Mouse (Mus musculus) midbrain, embryonic 11.5 days (tissue): ENCODE measurements around the gene Igfbp6. TPM values are rescaled to one million over a fixed set of nuclear protein-coding genes. Genes with fewer than 3 reads are reported as not detected.

Source experiments
- ATAC-seq: fragments of 200-750 bp; cut with Nextera tagmentation; 2 replicates; pipeline ENCODE4 v1.8.0; 2017; ENCODE audit warnings: moderate TSS enrichment, moderate library complexity; ENCODE audit not compliant: low FRiP score
- DNase-seq: peaks from one replicate; pipeline ENCODE4 v3.0.0; 2015; ENCODE audit warnings: low spot score; ENCODE audit errors: missing footprints
- H3K27ac ChIP-seq: fragments of 300-500 bp; sonication (generic); 2 replicates; pipeline ENCODE4 v1.5.1; 2014; ENCODE audit warnings: low read depth, low read length
- H3K27me3 ChIP-seq: fragments of 300-500 bp; sonication (generic); 2 replicates; pipeline ENCODE4 v1.6.1; 2014; ENCODE audit warnings: mild to moderate bottlenecking, low read length, moderate library complexity, mixed read lengths; ENCODE audit not compliant: control insufficient read depth, insufficient read depth
- H3K36me3 ChIP-seq: fragments of 300-500 bp; sonication (generic); 2 replicates; pipeline ENCODE4 v1.6.1; 2014; ENCODE audit warnings: mild to moderate bottlenecking, low read length, moderate library complexity, mixed read lengths; ENCODE audit not compliant: control insufficient read depth, insufficient read depth
- H3K4me1 ChIP-seq: fragments of 300-500 bp; sonication (generic); 2 replicates; pipeline ENCODE4 v1.6.1; 2014; ENCODE audit warnings: low read length; ENCODE audit not compliant: control insufficient read depth, insufficient read depth
- H3K4me2 ChIP-seq: fragments of 300-500 bp; sonication (generic); 2 replicates; pipeline ENCODE4 v1.6.1; 2014; ENCODE audit warnings: mild to moderate bottlenecking, moderate library complexity
- H3K4me3 ChIP-seq: fragments of 300-500 bp; sonication (generic); 2 replicates; pipeline ENCODE4 v1.5.1; 2014; ENCODE audit warnings: low read depth, low read length
- H3K9ac ChIP-seq: fragments of 300-500 bp; sonication (generic); 2 replicates; pipeline ENCODE4 v1.6.1; 2014; ENCODE audit warnings: low read length
- H3K9me3 ChIP-seq: fragments of 300-500 bp; sonication (generic); 2 replicates; pipeline ENCODE4 v1.6.1; 2016; ENCODE audit warnings: low read length; ENCODE audit not compliant: control insufficient read depth
- WGBS: fragments of 180-500 bp; shearing (Covaris S2); extraction: QIAGEN DNeasy Blood & Tissue Kit; methylation state at CpG from one replicate; pipeline ENCODE4 v1.1.7; 2014; 5-methylcytosine and 5-hydroxymethylcytosine counted together
- polyA plus RNA-seq: library from polyadenylated mRNA; unstranded; fragments of >200 nt; fragmentation: Nextera tagmentation; extraction: Ambion mirVana; gene quantifications from 2 replicates; pipeline ENCODE4 v1.2.1, GENCODE M21; 2014

The Igfbp6 gene
- polyA plus RNA-seq, 1 experiment from 2014 or later: 0.40 TPM

DNA sequence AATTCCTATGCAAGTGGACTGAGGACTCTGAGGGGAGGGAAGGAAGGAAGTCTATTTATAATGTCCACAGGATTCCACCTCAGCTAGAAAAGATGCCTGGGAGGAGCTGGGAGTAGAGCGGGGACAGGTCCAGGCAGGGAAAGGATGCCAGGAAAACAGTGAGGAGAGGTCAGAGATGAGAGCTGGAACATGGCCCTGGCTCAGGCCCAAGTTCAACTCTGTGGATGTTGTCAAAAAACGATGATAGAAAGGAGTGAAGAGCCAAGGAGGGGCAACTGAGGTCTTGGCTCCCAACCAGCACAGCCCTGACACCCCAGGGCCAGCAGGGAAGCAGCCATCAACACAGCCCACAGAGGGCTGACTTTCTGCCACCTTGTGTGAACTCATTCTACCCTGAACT is 17.9 kb upstream of the Igfbp6 start:
- DNase-seq (no peak), ATAC-seq (no peak)
- no peak overlapping the region for H3K27ac ChIP-seq
- H3K4me1 ChIP-seq: no peaks in the 10 kb centered on the region
- WGBS: 79% methylated on average over 2 of the region's 2 CpGs
- no peak overlapping the region for H3K4me2 ChIP-seq
- H3K27me3 ChIP-seq: no peaks in the 10 kb centered on the region
- no peak overlapping the region for H3K9ac ChIP-seq
- H3K4me3 ChIP-seq: no peak overlapping the region
- H3K9me3 ChIP-seq: no peaks in the 10 kb centered on the region
- H3K36me3 ChIP-seq: peaks cover 11% of the 10 kb centered on the region

DNA sequence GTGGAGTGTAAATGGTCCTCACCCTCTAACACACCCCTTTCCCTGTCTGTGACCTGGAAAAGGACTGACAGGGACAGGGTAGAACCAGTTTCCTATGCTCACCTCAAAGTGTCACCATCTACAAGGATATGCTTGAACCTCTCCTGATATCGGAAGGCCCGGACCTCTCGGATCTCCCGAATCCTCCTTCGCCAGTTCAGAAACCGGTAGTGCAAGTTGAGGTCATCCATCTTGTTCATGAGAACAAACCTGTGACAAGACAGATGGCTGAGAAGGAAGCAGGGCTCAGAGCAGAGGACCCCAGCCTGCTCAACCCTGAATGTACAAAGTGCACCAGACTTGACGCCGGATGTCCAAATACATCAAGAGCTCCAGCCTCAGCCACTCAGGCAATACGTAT is 10.8 kb upstream of the Igfbp6 start:
- 94% methylated on average over 9 of the region's 9 CpGs for WGBS
- Histone ChIP-seq H3K36me3 (peaks cover 7% of the 10 kb centered on the region), H3K9me3 (no peaks in the 10 kb centered on the region), H3K27ac (no peak overlapping the region), H3K4me1 (peaks cover 6% of the 10 kb centered on the region), H3K4me3 (no peak overlapping the region), H3K27me3 (no peaks in the 10 kb centered on the region), H3K4me2 (no peak overlapping the region), H3K9ac (no peak overlapping the region)
- no peak for DNase-seq
- no peak for ATAC-seq

DNA sequence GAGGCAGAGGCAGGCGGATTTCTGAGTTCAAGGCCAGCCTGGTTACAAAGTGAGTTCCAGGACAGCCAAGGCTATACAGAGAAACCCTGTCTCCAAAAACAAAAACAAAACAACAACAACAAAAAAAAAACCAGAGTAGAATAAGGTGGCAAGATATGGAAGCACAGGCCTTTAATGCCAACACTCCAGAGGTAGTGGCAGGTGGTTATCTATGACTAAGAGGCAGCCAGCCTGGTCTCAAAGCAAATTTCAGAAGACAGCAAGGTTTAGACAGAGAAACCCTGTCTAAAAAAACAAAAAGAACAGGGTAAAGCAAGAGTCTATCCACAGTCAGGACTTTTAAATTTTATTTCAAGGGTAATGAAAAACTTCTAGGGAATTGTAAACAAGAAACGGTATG is 9.5 kb upstream of the Igfbp6 start:
- no peak overlapping the region for H3K4me3 ChIP-seq

DNA sequence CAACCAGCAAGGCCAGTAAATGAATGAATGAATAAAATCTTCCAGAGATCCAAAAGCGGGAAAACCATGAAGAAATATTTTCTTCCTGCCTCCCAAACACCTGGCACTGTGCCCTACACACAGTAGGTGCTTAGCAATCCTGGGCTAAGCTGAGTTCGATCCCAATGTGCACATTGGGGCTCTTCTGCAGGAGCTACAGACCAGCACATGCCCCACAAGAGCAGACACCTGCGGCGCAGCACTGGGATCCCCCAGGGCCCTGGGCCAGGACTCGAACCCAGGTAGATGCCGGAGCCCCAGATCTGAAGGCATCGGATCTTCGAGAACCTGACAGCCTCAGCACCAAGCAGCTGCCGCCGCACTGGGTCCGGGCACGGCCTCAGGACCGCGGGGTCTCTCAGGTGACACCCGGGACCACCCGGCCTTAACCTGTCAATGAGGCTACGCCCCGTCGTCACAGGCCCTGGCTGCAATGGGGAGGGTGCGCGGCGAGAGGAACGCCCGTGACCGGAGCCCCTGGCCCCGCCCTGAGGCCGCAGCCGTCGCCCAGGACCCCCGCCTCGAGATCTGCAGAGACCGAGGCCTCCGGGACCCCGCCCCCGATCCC is 8.5 kb upstream of the Igfbp6 start:
- Histone ChIP-seq H3K9ac (peak overlapping the region; percentile 77), H3K4me3 (peak overlapping the region; percentile 55), H3K27ac (peak overlapping the region; percentile 37; the same call in 1 of the 2 replicates), H3K4me2 (peak overlapping the region; percentile 72), H3K36me3 (no peaks in the 10 kb centered on the region; the same call in 1 of the 2 replicates), H3K27me3 (no peaks in the 10 kb centered on the region), H3K4me1 (peaks cover 6% of the 10 kb centered on the region), H3K9me3 (no peaks in the 10 kb centered on the region)
- WGBS: 3% methylated on average over 35 of the region's 35 CpGs
- no peak for DNase-seq
- peak; percentile 85; the same call in 1 of the 2 replicates for ATAC-seq

More for the DNA sequence above, 9.5 kb upstream of the Igfbp6 start:
- H3K36me3 ChIP-seq: peaks cover 7% of the 10 kb centered on the region
- ATAC-seq (no peak), DNase-seq (no peak)
- H3K9ac ChIP-seq: no peak overlapping the region
- no peaks in the 10 kb centered on the region for H3K9me3 ChIP-seq
- no peak overlapping the region for H3K4me2 ChIP-seq
- 92% methylated on average over 2 of the region's 2 CpGs for WGBS
- H3K27me3 ChIP-seq: no peaks in the 10 kb centered on the region
- H3K27ac ChIP-seq: no peak overlapping the region
- H3K4me1 ChIP-seq: peaks cover 6% of the 10 kb centered on the region

DNA sequence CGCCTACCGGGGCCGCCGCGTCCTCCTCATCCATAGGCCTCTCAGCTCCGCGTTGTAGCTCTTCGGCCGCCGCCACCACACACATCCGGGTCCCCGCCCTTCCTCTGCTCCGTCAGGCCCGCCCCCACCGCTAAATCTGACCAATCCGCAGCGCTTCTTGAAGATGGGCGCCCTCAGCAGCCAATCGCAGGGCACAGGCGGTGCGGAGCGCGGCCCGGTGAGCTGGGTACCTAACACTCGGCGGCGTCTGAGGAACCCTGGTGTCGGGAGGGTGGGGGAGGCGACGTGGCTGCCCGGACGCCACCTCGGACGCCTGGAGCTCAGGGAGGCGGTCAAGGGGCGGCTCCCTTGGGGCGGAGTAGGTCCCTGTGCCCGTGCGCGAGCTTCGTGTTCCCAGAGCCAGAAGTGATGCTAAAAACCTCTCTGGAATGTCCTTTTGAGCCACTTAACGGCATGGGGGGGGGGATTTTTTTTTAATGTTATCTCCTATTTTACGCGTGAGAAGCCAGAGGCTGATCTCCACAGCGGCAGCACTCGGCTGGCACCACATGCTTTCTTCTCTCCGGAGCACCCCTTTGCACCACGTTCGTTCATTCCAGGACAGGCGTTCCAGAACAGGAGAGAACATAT is 7.9 kb upstream of the Igfbp6 start, which contains the start of gene Spryd3:
Gene Spryd3, minus strand, starts transcription at position 106 of the 630 bp plus-strand sequence.
- ATAC-seq: peak; percentile 99
- Histone ChIP-seq H3K4me1 (peaks cover 6% of the 10 kb centered on the region), H3K27ac (peak within 1 kb of the TSS; percentile 37; the same call in 1 of the 2 replicates), H3K4me3 (peak within 1 kb of the TSS; percentile 55), H3K9ac (peak within 1 kb of the TSS; percentile 77), H3K9me3 (no peaks in the 10 kb centered on the region), H3K36me3 (no peaks in the 10 kb centered on the region), H3K27me3 (no peaks in the 10 kb centered on the region), H3K4me2 (peak within 1 kb of the TSS; percentile 72)
- under 1% methylated on average over 47 of the region's 50 CpGs for WGBS
- peak; percentile 100 for DNase-seq

DNA sequence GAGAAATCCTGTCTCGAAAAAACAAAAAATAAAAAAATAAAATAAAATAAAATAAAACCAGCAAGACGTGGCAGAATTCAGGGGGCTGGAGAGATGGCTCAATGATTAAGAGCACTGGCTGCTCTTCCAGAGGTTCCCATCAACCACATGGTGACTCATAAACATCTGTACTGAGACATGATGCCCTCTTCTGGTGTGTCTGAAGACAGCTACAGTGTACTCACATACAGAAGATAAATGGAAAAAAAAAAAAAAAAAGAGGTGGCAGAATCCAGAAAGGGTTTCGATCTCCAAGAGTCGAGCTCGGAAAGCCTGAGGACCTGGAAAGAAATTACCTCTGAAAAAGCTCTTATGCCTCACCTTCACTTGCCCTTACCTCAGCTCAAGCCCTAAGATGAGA is 3.0 kb upstream of the Igfbp6 start:
- H3K4me2 ChIP-seq: no peak overlapping the region
- no peaks in the 10 kb centered on the region for H3K9me3 ChIP-seq
- H3K9ac ChIP-seq: no peak overlapping the region
- peaks cover 29% of the 10 kb centered on the region for H3K27me3 ChIP-seq
- no peak for DNase-seq
- H3K27ac ChIP-seq: no peak overlapping the region
- ATAC-seq: no peak
- H3K4me3 ChIP-seq: no peak overlapping the region
- 87% methylated on average over 5 of the region's 5 CpGs for WGBS
- no peaks in the 10 kb centered on the region for H3K4me1 ChIP-seq
- no peaks in the 10 kb centered on the region for H3K36me3 ChIP-seq

DNA sequence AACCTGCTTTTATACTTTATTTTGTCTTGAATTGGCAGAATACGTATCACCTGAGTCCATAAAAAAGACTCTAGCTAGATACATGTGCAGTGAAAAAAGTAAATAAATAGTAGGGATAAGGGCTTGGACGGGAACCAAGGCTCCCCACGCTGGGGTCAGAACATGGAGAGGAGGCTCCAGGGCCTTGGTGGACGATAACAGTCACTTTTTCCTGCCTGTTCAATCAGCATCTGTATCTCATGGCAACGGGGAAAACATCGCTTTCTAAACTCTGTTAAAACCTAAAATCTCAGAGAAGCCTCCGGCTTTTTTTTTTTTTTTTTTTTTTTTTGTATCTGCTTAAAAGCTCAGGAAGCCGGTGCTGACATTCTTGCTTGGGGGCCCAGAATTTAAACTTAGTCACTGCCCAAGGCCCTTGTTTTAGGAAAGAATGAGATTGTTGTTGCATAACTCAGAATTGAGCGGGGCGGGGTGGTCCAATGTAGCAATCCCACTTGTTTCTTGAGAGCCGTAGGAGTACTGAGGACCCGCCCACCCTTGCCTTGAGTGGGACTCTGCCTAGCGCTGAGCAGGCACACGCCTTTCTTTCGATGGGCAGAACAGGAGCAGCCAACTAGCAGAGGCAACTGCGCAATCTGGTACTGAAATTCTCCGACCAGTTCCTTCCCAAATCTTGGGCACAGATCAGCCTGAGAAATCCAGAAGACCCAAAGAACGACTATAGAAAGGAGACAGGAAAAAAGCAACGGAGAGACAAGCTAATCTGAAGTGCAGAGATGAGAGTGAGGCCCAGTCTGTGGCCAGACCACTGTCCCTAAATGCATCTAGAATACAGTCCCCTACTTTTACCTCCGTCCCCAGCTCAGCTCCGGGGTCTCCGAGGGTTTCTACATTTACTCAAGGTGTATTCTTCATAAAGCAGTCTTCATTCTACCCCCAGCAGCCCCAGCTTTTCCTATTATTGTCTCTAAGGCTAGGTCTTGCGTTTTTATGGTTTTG is 949 bp upstream of the Igfbp6 start:
- H3K27ac ChIP-seq: no peak overlapping the region
- no peaks in the 10 kb centered on the region for H3K4me1 ChIP-seq
- H3K9ac ChIP-seq: no peak overlapping the region
- WGBS: 53% methylated on average over 23 of the region's 23 CpGs
- H3K4me2 ChIP-seq: no peak overlapping the region
- DNase-seq (peak; percentile 91), ATAC-seq (no peak)
- peaks cover 29% of the 10 kb centered on the region for H3K27me3 ChIP-seq
- no peaks in the 10 kb centered on the region for H3K36me3 ChIP-seq
- H3K9me3 ChIP-seq: no peaks in the 10 kb centered on the region
- H3K4me3 ChIP-seq: no peak overlapping the region

DNA sequence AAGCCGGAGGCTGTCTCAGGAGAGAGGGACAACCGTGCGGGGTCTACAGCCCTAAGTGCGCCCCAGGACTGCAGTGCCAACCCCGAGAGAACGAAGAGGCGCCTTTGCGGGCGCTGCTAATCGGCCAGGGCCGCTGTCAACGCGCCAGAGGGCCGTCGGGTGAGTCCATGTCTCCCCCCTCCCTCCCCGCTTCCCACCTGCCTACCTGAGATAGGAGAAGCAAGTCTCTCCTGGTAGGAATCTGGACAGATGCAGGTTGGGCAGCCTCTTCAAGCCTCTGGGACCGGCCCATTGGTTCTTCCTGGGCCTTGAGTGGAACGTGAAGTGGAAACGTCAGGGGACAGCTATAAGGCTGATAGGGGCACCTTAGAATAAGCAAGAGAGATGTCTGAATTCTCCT is 564 bp downstream of the Igfbp6 start:
- H3K9me3 ChIP-seq: no peaks in the 10 kb centered on the region
- ATAC-seq (no peak), DNase-seq (no peak)
- no peak overlapping the region for H3K9ac ChIP-seq
- no peaks in the 10 kb centered on the region for H3K4me1 ChIP-seq
- 11% methylated on average over 19 of the region's 19 CpGs for WGBS
- no peaks in the 10 kb centered on the region for H3K36me3 ChIP-seq
- peak overlapping the region; percentile 32 for H3K4me2 ChIP-seq
- no peak overlapping the region for H3K27ac ChIP-seq
- H3K27me3 ChIP-seq: peaks cover 29% of the 10 kb centered on the region
- peak overlapping the region; percentile 15 for H3K4me3 ChIP-seq
